Mouse (Mus musculus) heart, postnatal 25 days (tissue): ENCODE data around the gene Zmat5. TPM values are rescaled to one million over a fixed set of nuclear protein-coding genes. Genes with fewer than 3 reads are reported as not detected.

Experiments
- DNase-seq: peaks from one replicate; pipeline ENCODE4 v3.0.0; 2022; ENCODE audit warnings: low spot score
- intact Hi-C: fragments of 180-260 bp; cut with DNase I; formaldehyde crosslinking; loops from one replicate; pipeline ENCODE4 v1.15.1; 2025
- total RNA-seq, 2 experiments: library from RNA; stranded (reverse); gene quantifications; 2 replicates each; pipeline ENCODE4 v1.2.3; 2021

The Zmat5 gene
- total RNA-seq, 2 experiments from 2014 or later: 25.7 to 26.3 TPM

GRCm38 (mm10) chr11:4763631-4764030 lies 59.2 kb downstream of the Zmat5 start:
- DNase-seq: no peak
- intact Hi-C loops: no loop called here

DNA sequence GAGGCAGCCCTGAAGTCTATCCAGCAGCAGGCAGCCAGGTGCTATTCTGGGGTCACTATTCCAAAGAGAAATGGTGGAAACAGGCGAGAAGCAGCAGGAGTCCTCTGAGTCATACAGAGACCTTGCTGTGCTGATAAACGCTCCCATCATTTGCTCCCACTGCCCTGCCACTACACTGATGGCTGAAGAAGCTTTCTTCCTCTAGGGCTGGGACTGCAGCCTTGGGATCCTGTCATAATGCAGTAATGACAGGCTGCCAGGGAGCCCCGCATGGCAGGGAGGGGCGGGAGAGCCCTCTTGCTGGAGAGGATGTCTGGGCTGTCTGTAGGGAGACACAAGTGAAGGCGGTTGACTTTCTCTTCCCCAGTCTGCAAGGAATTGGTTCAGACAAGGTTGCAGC lies 60.0 kb downstream of the Zmat5 start:
- no peak for DNase-seq
- intact Hi-C loops: no loop called here

DNA sequence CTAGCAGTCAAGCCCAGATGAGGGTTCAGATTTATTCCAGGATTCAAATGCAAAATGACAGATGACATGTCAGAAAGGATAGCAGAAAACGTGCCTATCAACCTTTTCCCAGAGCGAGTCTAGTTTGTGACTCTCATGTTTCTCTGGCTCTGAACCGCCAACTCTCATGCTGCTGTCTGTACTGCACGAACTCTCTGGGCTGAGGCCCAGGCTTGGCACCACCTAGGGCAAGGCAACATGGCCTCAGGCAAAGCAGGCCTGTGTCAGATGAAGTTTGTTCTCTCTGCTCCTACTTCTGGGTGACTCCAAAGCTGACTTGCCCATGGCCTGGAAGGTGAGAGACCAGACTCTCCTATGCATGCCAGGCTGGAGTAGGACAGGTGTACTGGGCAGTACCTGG lies 63.9 kb downstream of the Zmat5 start:
- intact Hi-C loops: no loop called here
- no peak for DNase-seq

GRCm38 (mm10) chr11:4769293-4769692 lies 64.8 kb downstream of the Zmat5 start:
- no peak for DNase-seq
- intact Hi-C loops: no loop called here

- no peak for DNase-seq
- intact Hi-C loops: no loop called here
These were observed 65.4 kb downstream of the Zmat5 start for GRCm38 (mm10) chr11:4769881-4770280.

- no peak for DNase-seq
- intact Hi-C loops: loop anchor here (2.0 kb wide), 1 partner anchor 335 kb away; no protein-coding TSS in a partner anchor
These were observed 67.3 kb downstream of the Zmat5 start for GRCm38 (mm10) chr11:4771756-4772155.

- no peak for DNase-seq
- intact Hi-C loops: loop anchor here (2.0 kb wide), 1 partner anchor 336 kb away; no protein-coding TSS in a partner anchor
These were observed 68.4 kb downstream of the Zmat5 start for GRCm38 (mm10) chr11:4772925-4773324.

DNA sequence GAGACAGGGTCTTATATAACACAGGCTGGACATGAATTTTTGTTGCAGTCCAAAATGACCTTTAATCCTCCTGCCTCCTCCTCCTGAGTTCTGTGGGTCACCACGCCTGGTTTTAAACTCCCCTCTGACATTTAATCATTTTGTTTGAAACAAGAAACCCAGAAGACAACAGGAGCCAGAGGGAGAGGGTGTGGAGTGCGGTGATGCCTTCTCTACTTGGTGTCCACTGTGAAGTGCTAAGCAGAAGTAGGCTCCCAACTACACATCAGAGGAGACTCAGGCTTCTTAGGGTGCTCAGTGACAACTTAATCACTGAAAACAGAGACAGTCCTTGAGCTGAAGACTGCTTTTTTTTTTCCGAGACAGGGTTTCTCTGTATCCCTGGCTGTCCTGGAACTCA lies 76.4 kb downstream of the Zmat5 start:
- DNase-seq: no peak
- intact Hi-C loops: no loop called here

GRCm38 (mm10) chr11:4783116-4783515 lies 78.6 kb downstream of the Zmat5 start:
- no peak for DNase-seq
- intact Hi-C loops: no loop called here

GRCm38 (mm10) chr11:4784629-4785142 lies 80.2 kb downstream of the Zmat5 start:
- DNase-seq: no peak
- intact Hi-C loops: no loop called here

Other genes starting within 250 kb of the Zmat5 start
- gene Mtmr3, start 109.8 kb upstream of the Zmat5 start, total RNA-seq: 10 to 100 TPM; 49.6 to 50.6 TPM
- not detected for gene Gm11032, start 84.6 kb upstream of the Zmat5 start, total RNA-seq
- 10 to 100 TPM; 13.6 to 15.2 TPM for gene Ascc2, start 66.9 kb upstream of the Zmat5 start, total RNA-seq
- gene Uqcr10, start 336 bp upstream of the Zmat5 start, total RNA-seq: 1,000 to 10,000 TPM; 1,536 to 1,541 TPM
- gene Cabp7, start 42.1 kb downstream of the Zmat5 start, total RNA-seq: not detected
- gene Nf2, start 144.9 kb downstream of the Zmat5 start, total RNA-seq: 10 to 100 TPM; 81.5 to 83.6 TPM
- gene Nipsnap1, start 169.3 kb downstream of the Zmat5 start, total RNA-seq: under 1 TPM; 0.70 to 0.86 TPM
- gene Thoc5, start 190.6 kb downstream of the Zmat5 start, total RNA-seq: 10 to 100 TPM; 16.3 to 16.9 TPM
- gene Nefh, start 243.4 kb downstream of the Zmat5 start, total RNA-seq: not detected